Mouse (Mus musculus) lung, postnatal 25 days (tissue): Measurements from ENCODE around the gene Mroh2a.

Experiments used
- DNase-seq: peaks from one replicate; pipeline ENCODE4 v3.0.0; 2022; ENCODE audit warnings: low spot score

Gene Mroh2a

DNA sequence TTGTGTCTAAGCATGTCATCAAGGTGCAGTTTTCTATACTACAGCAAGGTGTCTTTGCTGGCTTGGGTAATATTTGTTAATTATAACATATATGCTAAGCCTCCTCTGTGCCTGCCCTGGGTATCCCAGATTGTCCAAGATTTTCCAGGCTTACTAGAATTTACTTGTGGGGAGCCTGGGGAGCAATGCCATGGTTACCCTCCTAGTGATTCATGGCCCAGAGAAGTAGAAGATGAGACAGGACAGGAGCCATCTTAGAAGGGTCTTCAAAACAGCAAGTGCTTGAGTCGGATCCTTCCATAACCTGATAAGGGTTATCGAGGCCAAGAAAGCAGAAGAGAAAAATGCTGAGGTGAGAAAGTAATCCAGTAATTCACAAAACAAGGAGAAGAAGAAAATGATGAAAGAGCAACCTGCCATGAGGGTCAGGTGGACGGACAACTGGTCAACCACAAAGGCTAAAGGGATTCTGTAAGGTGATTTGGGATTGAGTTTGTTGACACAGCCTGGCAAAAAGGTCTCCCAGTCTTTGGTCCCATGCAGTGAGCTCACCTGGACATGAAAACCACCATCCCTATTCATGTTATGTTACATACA is 64.7 kb downstream of the Mroh2a start:
- no peak for DNase-seq

DNA sequence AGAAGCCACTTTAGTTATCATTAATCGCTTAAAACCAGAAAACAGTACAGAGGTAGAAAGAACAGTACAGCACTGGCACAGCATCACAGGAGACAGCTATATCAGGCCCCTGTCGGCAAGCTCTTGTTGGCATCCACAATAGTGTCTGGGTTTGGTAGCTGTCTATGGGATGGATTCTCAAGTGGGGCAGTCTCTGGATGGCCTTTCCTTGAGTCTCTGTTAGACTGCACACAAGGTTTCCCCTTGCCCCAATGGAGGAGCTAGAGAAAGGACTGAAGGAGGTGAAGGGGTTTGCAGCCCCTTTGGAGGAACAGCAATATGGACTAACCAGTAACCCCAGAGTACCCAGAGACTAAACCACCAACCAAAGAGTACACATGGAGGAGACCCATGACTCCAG is 65.3 kb downstream of the Mroh2a start:
- no peak for DNase-seq

DNA sequence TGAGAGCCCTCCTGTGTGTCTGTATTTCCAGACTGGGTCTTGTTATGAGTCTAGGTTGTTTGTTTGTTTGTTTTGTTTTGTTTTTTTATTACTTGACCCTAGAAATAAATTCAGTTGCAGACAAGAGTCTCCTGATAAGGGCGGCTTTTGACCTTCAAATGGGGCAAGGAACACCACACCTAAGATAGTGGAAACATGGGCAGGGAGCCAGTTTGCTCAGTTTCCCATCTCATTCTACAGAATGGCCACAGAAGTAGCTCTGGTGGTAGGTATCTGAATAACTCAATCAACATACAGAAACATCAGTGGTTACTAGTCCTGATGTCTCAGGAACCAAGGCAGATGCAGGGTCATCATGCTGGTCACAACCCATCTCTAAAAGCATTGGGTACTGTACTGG is 67.9 kb downstream of the Mroh2a start:
- no peak for DNase-seq

DNA sequence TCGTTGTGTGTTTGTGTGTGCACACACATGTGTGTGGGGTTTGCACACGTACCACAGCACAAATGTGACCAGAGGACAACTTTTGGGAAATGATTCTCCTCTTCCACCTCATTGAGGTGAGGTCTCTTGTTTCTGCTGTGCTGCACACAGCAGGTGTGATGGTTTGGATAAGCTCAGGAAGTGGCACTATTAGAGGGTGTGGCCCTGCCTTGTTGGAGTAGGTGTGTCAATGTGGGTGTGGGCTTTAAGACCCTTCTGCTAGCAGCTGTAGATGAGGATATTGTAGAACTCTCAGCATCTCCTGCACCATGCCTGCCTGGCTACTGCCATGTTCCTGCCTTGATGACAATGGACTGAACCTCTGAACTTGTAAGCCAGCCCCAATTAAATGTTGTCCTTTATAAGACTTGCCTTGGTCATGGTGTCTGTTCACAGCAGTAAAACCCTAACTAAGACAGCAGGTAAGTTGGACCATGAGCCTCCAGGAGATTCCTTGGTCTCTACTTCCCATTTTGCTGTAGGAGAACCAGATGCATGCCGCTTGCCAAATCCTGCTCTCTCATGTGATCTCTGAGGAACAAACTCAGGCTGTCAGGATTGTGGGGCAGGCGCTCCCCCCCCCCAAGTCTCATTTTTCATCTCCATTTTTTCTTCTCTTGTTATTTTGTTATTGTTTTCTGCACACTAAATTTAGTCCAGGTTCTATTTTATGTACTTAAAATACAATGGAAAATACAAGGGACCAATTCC is 69.6 kb downstream of the Mroh2a start:
- DNase-seq, result peak; percentile 0

DNA sequence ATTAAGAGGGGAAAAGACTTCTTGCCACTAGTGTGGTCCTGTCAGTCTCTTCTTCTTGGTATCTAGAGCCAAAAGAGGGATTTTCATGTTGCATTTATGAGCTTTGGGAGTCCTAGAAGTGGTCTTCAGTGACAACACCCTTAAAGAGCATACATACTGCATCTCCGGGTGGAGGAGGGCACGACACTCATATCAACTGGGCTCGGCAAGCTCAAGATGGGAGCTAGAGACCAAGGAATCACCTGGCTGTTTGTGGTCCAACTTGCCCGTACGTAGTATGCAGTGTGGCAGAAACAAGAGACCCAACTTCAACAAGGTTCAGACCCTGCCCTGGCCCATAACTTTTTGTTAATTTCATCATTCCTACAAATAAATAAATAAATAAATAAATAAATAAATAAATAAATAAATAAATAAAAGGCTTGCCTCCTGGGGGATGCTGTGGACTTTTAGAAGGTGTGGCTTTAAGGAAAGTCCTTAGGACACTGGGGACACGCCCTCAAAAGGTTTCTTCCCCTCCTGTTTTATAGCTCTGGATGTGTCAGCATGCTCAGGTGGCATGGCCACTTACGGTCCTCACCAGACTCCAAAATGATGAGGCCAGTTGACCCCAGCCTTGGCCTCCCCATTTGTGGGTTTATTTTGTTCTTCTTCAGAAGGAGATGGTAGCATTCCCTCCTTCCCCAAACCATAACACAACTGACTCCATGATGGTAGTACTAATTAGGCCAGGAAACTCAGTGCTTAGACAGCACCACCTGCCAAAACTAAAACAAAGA is 70.9 kb downstream of the Mroh2a start:
- DNase-seq, result peak; percentile 1

DNA sequence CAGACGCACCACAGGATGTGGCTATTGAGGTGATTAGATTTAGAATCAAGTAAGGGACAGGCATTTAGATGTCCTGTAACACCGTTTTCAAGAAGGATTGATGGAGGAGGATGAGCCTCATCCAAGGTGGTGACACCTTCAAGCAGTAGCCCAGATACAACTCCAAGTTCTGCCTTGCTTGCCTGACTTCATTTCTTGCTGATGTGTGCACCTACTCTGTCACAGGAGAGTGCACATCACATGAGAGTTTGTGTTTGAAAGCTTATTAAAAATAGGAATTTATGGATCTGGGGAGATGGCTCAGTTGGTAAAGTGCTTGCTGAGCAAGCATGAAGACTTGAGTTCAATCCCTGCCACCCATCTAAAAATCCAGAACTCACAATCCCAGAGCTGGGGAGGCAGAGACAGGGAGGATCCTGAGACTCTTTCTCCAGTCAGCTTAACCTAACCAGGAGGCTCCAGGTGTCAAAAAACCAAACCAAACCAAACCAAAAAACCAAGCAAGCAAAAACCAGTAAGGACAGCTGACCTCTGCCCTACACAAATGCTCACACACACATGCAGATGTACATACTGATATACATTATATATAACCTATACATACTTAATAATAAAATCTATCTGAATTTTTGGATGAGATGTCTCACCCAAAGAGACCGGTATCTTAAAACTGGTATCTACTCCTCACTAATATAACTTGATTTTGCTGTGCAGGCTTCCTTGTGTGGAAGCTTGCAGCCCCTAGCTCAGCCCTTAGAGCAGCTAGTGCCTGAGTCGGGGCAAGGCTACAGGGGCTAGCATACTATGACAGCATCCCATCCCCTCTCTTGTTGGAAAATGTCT is 72.1 kb downstream of the Mroh2a start:
- peak; percentile 0 for DNase-seq

DNA sequence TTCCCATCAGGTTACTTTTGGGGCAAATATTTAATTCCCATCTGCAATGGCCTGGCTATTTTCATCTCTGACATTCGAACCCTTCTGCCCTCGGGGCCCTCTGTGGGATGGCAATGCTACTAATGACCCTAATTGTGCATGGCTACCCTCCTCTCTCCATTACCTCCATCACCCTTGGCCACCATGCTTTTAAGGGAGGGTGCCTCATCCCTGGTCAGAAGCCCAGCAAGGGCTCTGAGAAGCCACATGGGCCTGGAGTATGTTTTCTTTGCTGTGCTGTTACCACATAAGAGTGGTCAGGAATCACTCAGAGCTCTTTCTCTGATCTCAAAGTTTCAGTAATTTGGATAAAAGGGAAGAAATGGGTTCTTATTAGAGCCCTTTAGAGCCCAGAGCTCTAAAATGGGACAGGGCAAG is 72.8 kb downstream of the Mroh2a start:
- peak; percentile 3 for DNase-seq

DNA sequence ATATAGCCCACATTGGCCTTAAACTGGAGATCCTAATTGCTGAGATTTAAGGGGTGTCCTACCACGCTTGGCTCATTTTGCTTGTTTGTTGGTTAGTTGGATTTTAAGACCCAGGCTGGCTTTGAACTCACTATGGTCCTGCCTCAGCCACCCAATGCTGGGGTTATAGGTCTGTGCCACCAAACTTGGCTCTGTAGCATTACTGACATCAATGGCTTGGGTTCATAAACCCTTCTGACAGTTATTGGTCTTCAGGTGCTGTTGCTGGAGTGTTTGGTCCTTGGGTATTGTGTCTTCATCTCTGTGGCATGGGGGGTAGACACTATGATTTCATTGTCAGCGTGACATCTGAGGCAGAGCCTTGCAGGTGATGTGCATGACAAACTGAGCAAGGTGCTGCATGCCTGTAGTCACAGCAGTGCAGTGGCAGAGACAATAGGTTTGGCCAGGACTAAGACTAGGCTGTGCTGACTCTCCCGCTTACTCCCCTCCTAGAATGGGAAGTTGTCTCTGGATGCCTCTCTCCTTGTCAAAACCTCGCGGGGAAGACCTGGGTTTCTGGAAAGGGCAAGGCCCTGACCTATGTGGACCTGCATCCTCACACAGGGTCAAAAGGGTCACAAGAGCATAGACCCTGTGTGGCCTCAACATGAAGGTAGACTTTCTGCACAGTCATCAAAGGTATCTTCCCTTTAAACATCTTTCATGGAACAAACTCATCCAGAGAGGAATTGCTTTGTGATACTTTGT is 73.7 kb downstream of the Mroh2a start:
- peak; percentile 1 for DNase-seq

DNA sequence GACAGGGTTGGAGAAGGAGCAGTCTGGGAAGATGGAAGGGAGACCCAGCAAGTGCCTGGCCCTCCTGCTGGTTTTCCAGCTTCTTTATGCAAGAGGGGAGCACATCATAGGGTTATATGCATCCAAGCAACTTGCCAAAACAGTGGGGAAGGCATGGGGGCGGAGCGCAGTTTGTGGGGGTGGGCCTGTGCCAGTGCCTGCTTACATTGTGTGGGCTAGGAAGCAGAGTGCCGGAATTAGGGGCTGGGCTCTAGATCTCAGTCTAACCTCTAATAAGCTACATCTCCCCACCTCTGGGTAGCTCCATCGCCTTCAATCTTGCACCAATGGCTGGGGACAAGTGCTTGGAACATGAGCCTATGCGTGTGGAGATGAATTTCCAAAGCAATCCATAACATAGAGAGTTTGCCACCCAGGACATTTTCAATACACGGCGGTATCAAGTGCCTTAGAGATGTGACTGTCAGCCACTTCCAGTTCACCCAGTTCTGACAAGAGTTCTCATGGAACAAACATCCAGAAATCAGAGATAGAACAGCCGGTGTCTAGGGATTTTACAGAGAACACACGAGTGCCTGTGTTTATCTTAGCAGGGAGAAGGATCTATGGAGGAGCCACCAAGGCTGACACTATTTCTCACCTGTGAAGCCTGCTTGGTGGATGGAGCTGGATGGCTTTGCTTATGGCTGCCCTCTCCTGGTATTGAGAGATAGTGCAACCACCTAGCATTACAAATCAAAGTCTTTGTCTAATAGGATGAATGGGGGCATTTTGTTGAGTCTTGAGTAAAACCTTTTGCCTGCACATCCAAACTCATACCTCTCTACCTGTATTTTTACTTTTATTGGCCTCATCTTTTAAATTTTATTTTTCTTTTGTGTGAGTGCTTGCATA is 74.6 kb downstream of the Mroh2a start:
- peak; percentile 2 for DNase-seq

DNA sequence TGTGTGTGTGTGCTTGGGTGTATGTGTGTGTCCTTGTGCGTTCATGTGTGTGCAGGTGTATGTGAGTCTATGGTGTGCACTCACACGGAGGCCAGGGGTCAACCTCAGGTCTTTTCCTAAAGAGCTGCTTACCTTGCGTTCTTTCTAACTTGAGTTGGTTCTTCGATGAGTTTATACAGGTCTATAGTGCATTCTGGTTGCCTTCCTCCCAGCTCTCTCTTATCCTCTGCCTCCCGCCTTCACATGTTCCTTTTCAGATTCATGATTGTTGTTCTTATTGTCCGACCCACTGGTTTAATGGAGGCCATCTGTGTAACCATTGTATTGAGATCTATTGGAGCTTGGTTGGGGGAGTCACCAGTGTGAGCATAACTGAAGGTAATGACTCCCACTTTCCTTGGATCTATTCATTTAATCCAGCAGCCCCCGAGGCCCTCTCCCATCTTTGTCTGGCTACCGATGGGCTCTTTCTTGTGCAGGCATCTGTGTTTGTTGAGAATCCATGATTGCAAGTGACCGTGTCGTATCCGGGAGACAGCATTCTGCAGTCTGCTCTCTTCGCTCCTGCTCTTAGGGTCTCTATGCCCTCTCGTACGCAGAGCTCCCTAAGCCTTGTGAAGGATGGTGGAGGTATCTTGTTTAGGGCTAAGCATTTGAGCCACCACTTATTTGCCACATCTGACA is 75.4 kb downstream of the Mroh2a start:
- peak; percentile 4 for DNase-seq

DNA sequence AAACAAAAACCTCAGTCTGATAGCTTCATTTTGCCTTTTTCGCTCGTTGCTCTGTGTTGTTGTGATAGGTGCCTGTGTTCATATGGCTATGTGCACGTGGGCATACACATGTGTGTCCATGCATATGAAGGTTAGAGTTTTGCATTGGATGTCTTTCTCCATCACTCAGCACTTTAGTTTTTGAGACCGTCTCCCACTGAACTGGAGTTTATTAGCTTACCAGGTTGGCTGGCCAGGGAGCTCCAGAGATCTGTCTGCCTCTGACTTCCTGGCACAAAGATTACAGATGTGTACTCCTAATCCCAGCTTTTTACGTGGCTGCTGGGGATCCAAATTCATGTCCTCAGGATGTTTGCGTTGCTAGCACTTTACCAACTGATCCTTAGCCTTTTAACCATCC is 77.0 kb downstream of the Mroh2a start:
- DNase-seq, result peak; percentile 7

DNA sequence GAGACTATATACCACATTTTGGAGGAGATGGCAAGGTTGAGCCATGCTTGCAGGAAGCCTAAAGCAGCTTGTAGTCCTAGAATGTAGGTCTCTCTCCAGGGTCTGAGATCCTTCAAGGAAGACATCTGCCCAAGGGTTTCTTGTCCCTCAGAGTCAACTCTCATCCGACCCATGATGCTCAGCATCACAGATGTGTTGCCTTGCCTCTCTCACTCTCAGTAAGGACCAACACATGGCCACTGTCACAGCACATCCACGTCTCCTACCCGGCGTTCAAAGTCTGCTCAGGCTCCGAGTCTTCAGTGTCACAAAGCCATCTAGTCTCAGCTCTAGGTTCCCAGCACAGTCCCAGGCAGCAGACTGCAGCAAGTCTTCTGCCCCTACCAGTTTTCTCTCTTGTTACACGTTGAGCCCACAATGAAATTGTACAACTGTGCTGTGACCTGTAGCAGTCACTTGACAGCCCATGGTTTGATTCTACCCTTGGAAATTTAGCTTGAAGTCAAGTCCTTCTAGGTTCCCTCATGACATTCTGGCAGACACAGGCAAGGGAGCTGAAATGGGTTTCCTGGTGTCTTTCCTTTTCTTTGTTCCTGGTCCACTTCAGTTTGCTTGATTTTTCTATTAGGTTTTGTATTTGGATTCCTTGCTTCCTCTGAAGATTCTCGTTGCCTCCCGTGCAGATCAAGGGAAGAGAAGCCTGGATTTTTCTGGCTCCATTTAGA is 77.6 kb downstream of the Mroh2a start:
- DNase-seq, result peak; percentile 0

DNA sequence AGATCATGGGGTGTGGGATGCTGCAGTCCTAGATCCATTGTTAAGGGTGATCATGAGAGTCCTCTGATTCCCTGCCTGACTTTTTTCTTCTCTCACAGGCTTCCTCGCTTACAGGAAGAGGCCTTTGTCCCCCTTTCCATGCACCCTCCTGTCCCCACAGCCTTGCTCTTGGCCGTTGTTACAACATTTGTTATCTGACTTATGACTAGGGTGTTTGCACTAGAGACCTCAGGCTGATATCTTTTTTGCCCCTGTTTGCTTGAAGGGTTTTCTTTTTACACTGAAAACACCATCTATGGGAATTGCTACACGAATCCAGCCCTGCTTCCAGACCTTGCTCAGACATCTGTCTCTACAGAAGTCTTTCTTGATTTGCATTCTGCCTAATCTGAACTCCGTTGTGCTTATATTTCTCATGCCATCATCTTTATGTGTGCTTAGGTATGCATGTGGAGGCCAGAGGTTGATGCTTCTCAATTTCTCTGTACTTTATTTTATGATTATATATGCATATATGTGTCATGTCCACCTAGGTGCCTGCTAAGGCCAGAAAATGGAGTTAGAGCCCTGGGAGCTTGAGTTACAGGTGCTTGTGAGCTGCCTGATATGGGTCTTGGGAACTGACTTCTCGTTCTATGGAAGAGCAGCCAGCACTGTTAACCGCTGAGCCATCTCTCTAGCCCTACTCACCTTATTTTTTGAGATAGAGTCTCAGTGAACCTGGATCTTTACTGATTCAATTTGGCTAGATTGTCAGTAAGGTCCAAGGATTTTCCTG is 78.4 kb downstream of the Mroh2a start:
- DNase-seq, result peak; percentile 2

DNA sequence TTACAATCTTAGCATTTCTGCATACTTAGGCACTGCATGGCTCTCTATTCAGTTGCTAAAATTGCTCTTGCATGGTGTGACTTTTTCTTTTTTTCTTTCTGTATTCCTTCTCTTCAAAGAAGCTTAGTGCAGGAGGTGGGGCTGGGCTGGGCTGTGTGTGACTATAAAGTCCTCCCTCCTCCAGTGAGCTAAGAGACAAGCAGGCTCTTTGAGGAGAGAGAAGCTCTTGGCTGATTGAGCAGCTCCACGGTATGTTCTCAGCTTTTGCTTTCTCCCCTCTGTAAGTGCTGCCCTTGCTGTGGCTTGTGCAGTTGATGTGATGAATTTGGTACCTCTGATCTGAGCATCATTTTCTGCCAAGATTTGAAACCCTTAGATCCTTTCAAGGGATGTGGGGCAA is 79.8 kb downstream of the Mroh2a start:
- no peak for DNase-seq

DNA sequence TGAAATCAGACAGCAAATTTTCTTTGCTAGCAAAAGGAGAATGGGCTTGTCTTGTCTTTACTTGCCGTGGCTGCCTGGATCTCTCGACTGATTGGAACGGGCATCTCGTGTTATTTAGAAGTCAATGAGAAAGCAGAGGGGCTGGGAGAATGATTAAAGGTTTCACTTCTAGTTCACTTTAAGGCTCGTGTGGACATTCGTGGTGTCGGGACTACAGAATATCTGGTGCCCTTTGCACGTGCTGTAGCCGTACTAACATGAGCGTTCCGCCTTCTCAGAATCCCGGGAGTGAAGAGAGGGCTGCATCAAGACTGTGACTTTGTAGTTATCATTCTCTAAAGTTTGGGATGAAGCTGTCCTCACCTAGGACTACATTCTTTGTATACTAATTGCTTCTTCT is 80.4 kb downstream of the Mroh2a start:
- DNase-seq, result no peak

DNA sequence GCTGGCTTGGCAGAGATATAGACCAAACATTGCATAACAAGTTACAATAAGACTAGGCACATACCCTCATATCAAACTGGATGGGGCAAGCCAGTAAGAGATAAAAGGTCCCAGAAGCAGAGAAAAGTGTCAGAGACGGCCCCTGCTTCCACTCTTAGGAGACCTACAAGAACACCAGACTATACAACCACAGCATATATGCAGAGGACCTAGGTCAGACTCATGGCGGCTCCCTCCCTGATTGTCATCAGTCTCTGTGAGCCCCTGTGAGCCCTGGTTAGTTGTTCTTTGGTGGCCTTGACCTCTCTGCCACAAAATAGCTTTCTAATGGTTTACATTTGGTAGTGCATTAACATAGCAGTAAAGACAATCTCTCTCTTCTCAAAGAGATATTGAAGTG is 82.2 kb downstream of the Mroh2a start:
- no peak for DNase-seq

DNA sequence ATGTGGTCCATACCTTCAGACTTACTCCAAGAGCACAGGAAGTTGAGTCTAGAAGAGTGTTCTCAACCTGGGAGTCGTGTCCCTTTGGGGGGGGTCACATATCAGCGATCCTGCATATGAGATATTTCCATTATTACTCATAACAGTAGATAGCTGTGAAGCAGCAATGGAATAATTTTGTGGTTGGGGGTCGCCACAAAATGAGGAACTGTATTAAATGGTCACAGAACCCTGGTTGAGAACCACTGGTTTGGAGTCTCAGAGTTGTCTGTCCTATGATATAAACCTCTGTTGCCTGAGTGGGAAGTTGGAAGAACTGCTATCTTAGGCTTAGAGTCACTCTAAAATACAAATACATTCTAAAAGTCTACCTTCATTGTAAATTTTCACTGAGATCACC is 83.1 kb downstream of the Mroh2a start:
- DNase-seq, result no peak

DNA sequence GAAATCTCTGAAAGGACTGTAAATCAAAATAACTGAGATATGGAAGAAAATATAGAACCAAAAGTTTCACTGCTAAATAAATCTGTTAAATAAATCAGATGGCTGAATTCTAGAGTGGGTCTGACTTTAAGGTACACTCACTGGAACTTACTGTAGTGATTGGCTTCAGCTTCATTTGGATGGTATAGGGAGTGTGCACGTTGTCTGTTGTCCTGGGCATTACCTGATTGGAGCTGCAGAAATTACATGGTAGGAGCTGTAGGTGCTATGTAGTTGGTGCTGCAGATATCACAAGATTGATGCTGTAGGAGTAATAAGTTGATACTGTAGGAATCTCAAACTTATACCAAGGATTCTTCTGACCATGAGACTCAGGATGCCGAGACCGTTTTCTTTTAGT is 83.6 kb downstream of the Mroh2a start:
- no peak for DNase-seq
